Mouse (Mus musculus): Measurements from ENCODE around the gene Ccdc189.
"Not testable (repeated sequence)": the region's sequence is repeated elsewhere in the genome, so short reads cannot be mapped to it uniquely, and the experiment has no call there.

Gene Ccdc189

GRCm38 (mm10) chr7:127588011-127588871 is at the start of gene Ccdc189, which contains the start of gene Rnf40:
Gene Ccdc189 (minus strand): TSS chr7:127588595.
Gene Rnf40 (plus strand): TSS chr7:127588767.
- DNase-seq (ENCODE audit: low read depth in 2 of 2, low spot score in 2 of 2) = peak; percentile 89 to 91

- no peak for DNase-seq (ENCODE audit: low read depth in 2 of 2, low spot score in 2 of 2)
Observed at GRCm38 (mm10) chr7:127636963-127637362, 48.6 kb upstream of the Ccdc189 start.

DNA sequence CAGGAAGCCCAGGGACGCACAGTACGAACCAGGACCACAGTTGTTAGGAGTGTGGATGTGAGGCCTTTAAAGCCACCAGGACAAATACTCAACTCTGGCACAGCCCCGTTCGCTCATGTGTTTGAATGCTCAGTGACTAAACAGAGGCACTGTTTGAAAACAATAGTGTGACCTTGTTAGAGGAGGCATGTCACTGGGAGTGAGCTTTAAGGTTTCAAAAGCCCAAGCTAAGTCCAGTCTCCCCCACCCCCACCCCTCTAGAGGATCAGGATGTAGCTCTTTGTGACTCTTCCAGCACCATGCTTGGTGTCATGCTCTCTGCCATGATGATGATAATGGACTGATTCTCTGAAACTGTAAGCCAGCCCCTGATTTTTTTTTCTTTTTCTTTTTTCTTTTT is 43.0 kb upstream of the Ccdc189 start:
- no peak for DNase-seq (ENCODE audit: low read depth in 2 of 2, low spot score in 2 of 2)

- peak; percentile 49 to 72 for DNase-seq (ENCODE audit: low read depth in 2 of 2, low spot score in 2 of 2)
Observed at GRCm38 (mm10) chr7:127628646-127629045, 40.3 kb upstream of the Ccdc189 start.

DNA sequence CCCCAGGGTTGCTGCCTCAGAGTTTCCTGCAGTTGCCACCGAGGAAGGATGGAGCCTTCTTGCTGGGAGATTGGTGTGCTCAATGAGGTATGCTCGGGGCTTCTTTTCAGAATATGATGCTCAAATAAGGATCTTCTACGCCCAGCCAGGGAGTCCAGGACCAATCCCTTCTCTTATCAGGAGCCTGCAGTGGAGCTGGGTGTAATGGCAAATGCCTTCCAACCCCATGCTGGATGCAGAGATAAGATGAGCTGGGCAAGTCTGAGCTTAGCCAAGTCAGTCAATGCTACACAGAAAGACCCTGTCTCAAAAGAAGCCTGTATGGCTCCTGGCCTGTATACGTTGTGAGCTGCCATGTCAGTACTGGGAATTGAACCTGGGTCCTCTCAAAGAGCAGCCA is 38.1 kb upstream of the Ccdc189 start:
- no peak for DNase-seq (ENCODE audit: low read depth in 2 of 2, low spot score in 2 of 2)

DNA sequence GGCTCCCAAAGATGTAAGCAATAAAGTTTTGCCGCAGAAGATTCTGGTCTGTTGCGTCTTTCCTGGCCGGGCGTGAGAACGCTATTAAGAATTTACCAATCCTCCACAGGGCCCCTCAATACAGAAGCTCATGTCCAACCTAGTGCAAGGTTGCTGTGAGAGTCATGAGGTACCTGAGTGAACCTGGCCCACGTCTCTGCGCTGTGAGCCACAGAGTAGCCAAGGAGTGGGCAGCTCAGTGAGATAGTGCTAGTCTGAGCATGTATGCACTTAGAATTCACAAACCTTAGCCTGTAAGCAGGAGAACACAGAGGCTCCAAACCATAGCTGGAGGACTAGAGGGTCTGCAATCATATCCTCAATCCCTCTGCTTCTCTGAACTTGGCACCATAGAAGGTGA is 37.6 kb upstream of the Ccdc189 start:
- DNase-seq (ENCODE audit: low read depth in 2 of 2, low spot score in 2 of 2) = no peak

DNA sequence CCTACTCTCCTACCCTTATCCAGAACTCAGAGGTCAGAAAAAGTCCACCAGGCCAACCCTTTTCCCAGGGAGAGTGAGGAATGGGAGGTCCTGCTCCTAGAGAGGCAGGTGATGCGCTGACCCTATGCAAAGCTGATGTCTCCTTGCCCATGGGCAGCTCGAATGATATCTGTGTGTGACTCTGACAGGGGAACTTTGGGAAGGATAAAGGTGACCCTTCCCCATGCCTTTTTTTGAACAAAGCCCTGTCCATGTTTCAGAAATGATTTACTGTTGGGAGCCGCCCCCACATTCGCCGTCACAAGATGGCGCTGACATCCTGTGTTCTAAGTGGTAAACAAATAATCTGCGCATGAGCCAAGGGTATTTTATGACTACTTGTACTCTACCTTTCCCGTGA is 30.0 kb upstream of the Ccdc189 start:
- DNase-seq (ENCODE audit: low read depth in 2 of 2, low spot score in 2 of 2) = not testable (repeated sequence)

- DNase-seq (ENCODE audit: low read depth in 2 of 2, low spot score in 2 of 2) = no peak
Observed at GRCm38 (mm10) chr7:127617962-127618361, 29.6 kb upstream of the Ccdc189 start.

- no peak for DNase-seq (ENCODE audit: low read depth in 2 of 2, low spot score in 2 of 2)
Observed at GRCm38 (mm10) chr7:127616881-127617280, 28.5 kb upstream of the Ccdc189 start.

GRCm38 (mm10) chr7:127616336-127616735 is 27.9 kb upstream of the Ccdc189 start:
- DNase-seq (ENCODE audit: low read depth in 2 of 2, low spot score in 2 of 2) = no peak

DNA sequence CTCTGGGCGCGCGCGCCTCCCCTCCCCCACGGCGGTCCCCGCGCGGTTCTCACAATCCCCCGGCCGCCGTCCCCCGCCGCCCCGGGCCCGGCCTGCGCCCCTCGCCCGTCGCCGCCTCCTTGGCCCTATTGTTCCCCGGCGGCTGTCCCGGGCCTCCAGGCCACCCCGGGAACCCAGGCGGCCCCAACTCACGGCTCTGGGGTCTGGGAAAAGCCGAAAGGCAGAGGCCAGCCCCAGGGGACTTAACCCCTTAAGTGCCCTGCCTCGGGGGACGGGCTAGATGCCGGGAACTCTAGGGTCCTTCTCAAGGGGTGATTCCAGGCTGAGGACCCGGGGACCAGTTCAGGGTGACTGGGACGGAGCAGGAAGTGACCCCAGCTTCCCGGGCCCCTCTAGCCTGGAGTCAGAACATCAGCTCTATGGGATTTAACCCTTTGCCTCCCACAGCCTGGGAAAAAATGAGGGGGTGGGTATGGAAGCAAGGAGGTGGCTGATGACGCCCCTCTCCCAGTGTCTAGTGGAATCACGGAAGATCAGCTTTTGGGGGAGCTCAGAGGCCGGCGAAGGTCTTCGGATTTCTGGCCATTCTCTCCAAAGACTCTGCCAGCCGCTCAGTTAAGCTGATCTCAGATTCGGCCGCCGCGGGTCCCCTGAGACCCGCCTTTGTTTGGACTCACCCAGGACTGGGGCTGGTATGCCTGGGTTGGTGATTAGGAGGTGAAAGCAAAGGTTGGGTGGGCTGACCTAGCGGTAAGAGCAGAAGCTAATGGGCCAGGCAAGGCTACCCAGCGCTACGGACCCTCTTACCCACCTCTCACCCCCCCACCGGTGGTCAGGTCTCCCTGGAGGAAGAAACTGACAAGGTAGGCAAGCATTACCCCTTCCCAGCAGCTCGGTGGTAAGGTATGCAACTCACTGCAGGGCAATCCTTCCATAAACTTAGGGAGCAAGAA is 26.8 kb upstream of the Ccdc189 start, which contains the start of gene Zfp629:
TSS of gene Zfp629 (minus strand) at position 907 of the 953 bp plus-strand sequence.
- DNase-seq (ENCODE audit: low read depth in 2 of 2, low spot score in 2 of 2) = no peak

GRCm38 (mm10) chr7:127614511-127614890 is 26.1 kb upstream of the Ccdc189 start:
- DNase-seq (ENCODE audit: low read depth in 2 of 2, low spot score in 2 of 2) = peak in 1 of 2 experiments; percentile 29

- DNase-seq (ENCODE audit: low read depth in 2 of 2, low spot score in 2 of 2) = no peak
Observed at GRCm38 (mm10) chr7:127614091-127614490, 25.7 kb upstream of the Ccdc189 start.

GRCm38 (mm10) chr7:127613501-127613900 is 25.1 kb upstream of the Ccdc189 start:
- no peak for DNase-seq (ENCODE audit: low read depth in 2 of 2, low spot score in 2 of 2)

GRCm38 (mm10) chr7:127611561-127611960 is 23.2 kb upstream of the Ccdc189 start:
- no peak for DNase-seq (ENCODE audit: low read depth in 2 of 2, low spot score in 2 of 2)

- DNase-seq (ENCODE audit: low read depth in 2 of 2, low spot score in 2 of 2) = no peak
Observed at GRCm38 (mm10) chr7:127611011-127611410, 22.6 kb upstream of the Ccdc189 start.

GRCm38 (mm10) chr7:127607150-127607549 is 18.8 kb upstream of the Ccdc189 start:
- no peak for DNase-seq (ENCODE audit: low read depth in 2 of 2, low spot score in 2 of 2)

- no peak for DNase-seq (ENCODE audit: low read depth in 2 of 2, low spot score in 2 of 2)
Observed at GRCm38 (mm10) chr7:127604256-127604655, 15.9 kb upstream of the Ccdc189 start.

GRCm38 (mm10) chr7:127602903-127603302 is 14.5 kb upstream of the Ccdc189 start:
- DNase-seq (ENCODE audit: low read depth in 2 of 2, low spot score in 2 of 2) = no peak

GRCm38 (mm10) chr7:127601735-127602134 is 13.3 kb upstream of the Ccdc189 start:
- no peak for DNase-seq (ENCODE audit: low read depth in 2 of 2, low spot score in 2 of 2)

GRCm38 (mm10) chr7:127600612-127601011 is 12.2 kb upstream of the Ccdc189 start:
- DNase-seq (ENCODE audit: low read depth in 2 of 2, low spot score in 2 of 2) = no peak

DNA sequence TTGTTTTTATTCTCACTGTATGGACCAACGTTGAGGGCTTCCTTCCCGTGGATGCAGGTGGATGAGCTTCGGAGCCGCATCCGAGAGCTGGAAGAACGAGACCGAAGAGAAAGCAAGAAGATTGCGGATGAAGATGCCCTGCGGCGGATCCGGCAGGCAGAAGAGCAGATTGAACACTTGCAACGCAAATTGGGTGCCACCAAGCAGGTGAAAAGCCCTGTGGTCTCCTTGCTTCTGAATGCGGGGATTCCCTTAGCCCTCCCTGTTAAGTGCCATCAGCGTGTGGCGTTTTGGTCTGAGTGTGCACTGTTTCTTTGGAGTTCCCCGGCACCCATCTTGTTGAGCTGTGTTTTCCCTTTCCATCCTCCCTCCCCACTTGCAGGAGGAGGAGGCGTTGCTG is 8.4 kb upstream of the Ccdc189 start:
- DNase-seq (ENCODE audit: low read depth in 2 of 2, low spot score in 2 of 2) = no peak
